Mouse (Mus musculus): Measurements from ENCODE around the gene Wdr11.

GRCm38 (mm10) chr7:129574471-129574870, 17.2 kb upstream of the Wdr11 start:
- TF ChIP-seq CTCF (IDR thresholded peaks at IDR 0.05) (no peak), POLR2A (IDR thresholded peaks at IDR 0.05; ENCODE audit: insufficient read depth, low read depth, low read length) (no peak), EP300 (IDR thresholded peaks at IDR 0.05; ENCODE audit: insufficient read depth, low read depth, low read length) (no peak)
